Mouse (Mus musculus) B cell, adult 2 months (primary cell): ENCODE data around the gene Olfr715.
"Not testable (repeated sequence)": the region's sequence is repeated elsewhere in the genome, so short reads cannot be mapped to it uniquely, and the experiment has no call there.

Experiments
- DNase-seq, 2 experiments: peaks; one replicate each; pipeline ENCODE4 v3.0.0; 2022

The Olfr715 gene

DNA sequence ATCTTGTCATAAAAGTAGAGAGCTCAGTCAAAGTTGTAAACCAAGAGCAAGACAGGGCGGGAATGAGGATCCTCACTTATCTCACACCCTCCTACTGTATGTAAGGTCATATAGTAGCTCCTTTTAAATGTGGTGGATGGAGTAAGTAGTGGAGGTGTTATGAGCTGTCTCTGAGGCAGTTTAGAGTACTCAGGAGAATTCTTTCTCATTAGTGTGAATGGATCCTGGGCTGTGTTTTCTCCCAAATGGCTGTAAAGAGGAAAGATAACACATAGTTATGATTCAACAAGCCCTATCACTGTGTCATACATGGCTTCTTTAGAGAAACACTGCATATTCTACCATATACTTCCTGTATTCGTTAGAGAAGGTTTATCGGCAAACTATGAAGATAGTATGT is at the start of gene Olfr715:
Gene Olfr715, minus strand, starts transcription at position 101 of the 400 bp plus-strand sequence.
- DNase-seq, result not testable (repeated sequence)

DNA sequence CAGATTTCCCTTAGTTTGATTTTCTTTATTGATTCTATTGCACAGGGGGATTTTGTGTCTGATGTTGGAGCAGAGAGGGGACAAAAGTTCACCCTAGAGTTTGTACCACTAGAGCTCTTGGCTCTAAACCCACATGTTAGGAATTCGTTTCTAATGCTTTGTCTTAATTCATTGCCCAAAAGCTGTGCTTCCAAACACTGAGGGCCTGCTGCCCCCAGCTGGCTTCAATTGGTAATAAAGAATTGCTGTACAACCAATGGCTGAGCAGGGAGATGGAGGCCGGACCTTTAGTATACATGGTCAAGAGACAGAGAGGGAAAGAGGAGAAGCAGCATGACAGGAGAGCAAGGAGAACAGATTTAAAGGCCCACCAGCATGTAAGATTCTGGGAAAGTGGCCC is 49.5 kb upstream of the Olfr715 start:
- DNase-seq, result no peak

DNA sequence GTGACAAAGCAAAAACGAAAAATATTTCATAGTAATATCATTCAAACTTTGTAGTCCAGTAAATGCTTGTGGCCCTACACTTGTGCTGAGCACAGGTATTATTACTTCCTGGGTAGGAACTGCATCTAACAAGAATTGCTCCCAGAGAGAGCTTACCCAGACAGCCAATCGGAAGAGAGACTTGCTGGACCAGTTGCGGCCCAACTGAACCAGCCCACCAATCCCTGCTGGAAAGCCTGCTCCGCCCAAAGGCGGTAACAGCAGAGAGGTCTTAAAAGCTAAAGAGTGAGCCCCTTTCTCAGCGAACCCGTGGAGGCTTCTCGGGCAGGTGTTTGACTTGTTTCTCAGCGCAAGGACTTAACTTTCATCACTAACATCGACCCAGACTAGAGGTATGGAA is 35.8 kb upstream of the Olfr715 start, which contains the start of gene Nlrp14:
Gene Nlrp14, plus strand, starts transcription at position 301 of the 400 bp plus-strand sequence.
- no peak for DNase-seq

DNA sequence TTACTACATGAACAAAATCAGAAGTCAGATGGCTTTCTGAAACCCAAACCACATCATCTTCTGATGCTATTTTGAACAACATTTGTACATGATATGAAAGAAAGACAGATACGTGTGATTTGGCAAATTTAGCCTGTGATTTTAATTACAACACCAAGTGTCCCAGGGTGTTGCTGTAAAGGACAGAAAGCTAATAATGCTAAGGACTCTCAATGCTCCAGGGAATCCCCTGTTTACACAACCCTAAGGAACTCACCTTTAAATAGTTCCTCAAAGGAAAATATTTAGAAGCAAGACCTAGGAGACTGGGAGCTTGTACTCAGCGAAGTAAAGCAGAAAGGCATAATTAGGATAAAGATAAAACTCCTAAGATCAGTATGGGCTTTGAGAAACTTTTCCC is 7.1 kb upstream of the Olfr715 start, which contains the start of gene Olfr716:
Gene Olfr716, plus strand, starts transcription at position 301 of the 400 bp plus-strand sequence.
- not testable (repeated sequence) for DNase-seq

DNA sequence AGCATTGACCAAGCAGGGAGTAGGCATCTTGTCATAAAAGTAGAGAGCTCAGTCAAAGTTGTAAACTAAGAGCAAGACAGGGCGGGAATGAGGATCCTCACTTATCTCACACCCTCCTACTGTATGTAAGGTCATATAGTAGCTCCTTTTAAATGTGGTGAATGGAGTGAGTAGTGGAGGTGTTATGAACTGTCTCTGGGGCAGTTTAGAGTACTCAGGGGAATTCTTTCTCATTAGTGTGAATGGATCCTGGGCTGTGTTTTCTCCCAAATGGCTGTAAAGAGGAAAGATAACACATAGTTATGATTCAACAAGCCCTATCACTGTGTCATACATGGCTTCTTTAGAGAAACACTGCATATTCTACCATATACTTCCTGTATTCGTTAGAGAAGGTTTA is 20.6 kb downstream of the Olfr715 start, which contains the start of gene Olfr715b:
Gene Olfr715b, minus strand, starts transcription at position 101 of the 400 bp plus-strand sequence.
- not testable (repeated sequence) for DNase-seq

DNA sequence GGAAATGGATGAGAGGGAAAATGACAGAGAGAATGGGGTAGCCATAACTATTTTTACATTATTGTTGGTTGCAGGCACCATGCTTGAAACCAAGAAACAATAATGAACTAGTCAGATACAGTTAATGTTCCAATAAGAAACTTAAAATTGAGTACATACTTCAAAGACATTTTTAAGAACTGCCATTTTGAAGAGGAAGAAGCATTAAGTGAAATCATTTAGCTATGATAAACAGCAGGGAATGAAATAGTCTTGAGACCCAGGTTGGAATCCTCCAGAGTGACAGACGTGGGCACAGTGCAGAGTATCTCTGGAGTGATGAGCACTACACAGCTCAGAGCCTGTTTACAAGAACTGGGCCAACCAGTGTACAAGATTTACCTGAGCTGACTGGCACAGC is 38.0 kb downstream of the Olfr715 start, which contains the start of gene Olfr17:
Gene Olfr17, plus strand, starts transcription at position 301 of the 400 bp plus-strand sequence.
- no peak for DNase-seq
